Comparison of ENCODE assay signal across 14 mouse cellular contexts in the genomic region with DNA sequence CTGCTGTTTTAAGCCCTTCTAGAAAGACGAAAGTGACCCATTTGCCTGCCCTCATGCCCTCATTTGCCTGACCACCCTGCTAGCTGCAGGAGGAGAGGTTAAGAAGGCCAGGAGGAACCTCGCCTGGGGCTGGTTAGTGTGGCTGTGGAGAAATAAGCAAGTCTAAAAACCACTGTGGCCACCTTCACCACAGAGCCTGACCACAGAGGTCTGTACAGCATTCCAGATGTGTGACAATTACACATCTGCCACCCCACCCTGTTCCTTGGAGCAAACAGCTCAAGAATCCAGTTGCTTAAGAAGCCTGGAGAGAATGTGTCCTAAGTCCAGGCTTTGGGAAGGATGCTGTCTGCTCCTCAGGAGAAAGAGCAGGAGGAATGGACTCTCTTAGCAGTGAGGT.
"Had no signal": no experiment of that assay in that cellular context is flagged by ENCODE, and none has a peak within 500 bp of the region (broad histone marks: within the 10 kb centered on the region; RNA-seq: fewer than 3 reads in every experiment).

No protein-coding gene starts in this region.

- H3K4me2 ChIP-seq: limb, embryonic 13.5 days; neural tube, embryonic 15.5 days had no signal

- H3K9me3 ChIP-seq: limb, embryonic 13.5 days; neural tube, embryonic 15.5 days had no signal

- H3K27ac ChIP-seq: limb, embryonic 13.5 days; liver, embryonic 14.5 days; neural tube, embryonic 15.5 days; stomach, postnatal 0 days had no signal

- H3K36me3 ChIP-seq: limb, embryonic 13.5 days; neural tube, embryonic 15.5 days had no signal

- DNase-seq: kidney, adult 2 months; kidney, postnatal 25 days; layer of hippocampus, adult 9-11 months; lung, adult 18-20 months; midbrain, embryonic 14.5 days; right cerebral cortex, adult 18-20 months; right cerebral cortex, postnatal 25 days; thymus, adult 2 months; thymus, postnatal 25 days had no signal

- H3K4me3 ChIP-seq: limb, embryonic 13.5 days; myocyte; neural tube, embryonic 15.5 days had no signal

- H3K27me3 ChIP-seq: limb, embryonic 13.5 days; neural tube, embryonic 15.5 days had no signal

- H3K9ac ChIP-seq: limb, embryonic 13.5 days; liver, embryonic 14.5 days; neural tube, embryonic 15.5 days had no signal
